ENCODE assay signal across 12 mouse cellular contexts in the genomic region with DNA sequence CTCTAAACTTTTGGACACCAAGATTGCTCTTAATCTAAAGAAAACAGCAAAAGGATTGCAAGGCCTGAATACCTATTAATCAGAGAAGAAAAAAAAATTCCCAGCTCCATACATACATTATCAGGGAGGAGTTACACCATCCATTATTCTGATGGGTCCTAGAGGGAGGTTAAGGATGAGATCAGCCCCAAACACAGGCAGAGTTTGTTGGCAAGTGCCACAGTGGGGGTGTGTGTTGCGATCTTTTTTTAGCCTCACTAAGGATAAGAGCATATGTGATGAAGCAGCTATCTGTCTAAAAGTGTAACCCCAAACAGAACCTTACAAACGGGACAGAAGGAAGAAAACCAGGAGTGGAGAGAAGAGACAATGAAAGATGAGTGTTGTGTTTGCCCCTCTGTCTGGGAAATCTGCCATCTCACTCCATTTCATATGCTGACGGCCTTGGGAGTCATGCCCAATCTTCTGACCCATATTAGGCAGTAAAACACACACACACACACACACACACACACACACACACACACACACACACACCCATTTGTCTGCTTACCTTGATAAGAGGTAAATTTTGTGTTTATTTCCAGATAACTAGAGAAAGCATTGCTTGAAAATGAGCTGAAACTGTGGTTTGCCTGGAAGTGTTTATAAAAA.
DNase-seq lines count a peak whose midpoint lies in the region; ATAC-seq and TF ChIP-seq lines count a peak whose summit lies in the region.
"Had no signal": no experiment of that assay in that cellular context is flagged by ENCODE, and none has a peak within 500 bp of the region (broad histone marks: within the 10 kb centered on the region; RNA-seq: fewer than 3 reads in every experiment).

No protein-coding gene starts in this region.

- H3K9me3 ChIP-seq in hindbrain, postnatal 0 days (ENCODE audit: low read length), result no peaks in the 10 kb centered on the region
- H3K9me3 ChIP-seq in hindbrain, embryonic 14.5 days (ENCODE audit: control insufficient read depth, low read length), result no peaks in the 10 kb centered on the region
- no peaks in the 10 kb centered on the region for H3K9me3 ChIP-seq in heart, embryonic 15.5 days (replicated peaks)
- no peaks in the 10 kb centered on the region for H3K9me3 ChIP-seq in forebrain, embryonic 16.5 days (ENCODE audit: control insufficient read depth, low read length)
- H3K9me3 ChIP-seq: limb, embryonic 13.5 days had no signal

- H3K36me3 ChIP-seq in hindbrain, postnatal 0 days (ENCODE audit: insufficient read depth, low read length), result no peaks in the 10 kb centered on the region
- no peaks in the 10 kb centered on the region for H3K36me3 ChIP-seq in hindbrain, embryonic 14.5 days (replicated peaks; ENCODE audit: control insufficient read depth, insufficient read depth)
- H3K36me3 ChIP-seq in heart, embryonic 15.5 days, result no peaks in the 10 kb centered on the region
- H3K36me3 ChIP-seq in kidney, adult 2 months (ENCODE audit: control insufficient read depth, insufficient read depth, low read length), result no peaks in the 10 kb centered on the region
- H3K36me3 ChIP-seq in forebrain, embryonic 16.5 days (ENCODE audit: control insufficient read depth, insufficient read depth), result no peaks in the 10 kb centered on the region
- H3K36me3 ChIP-seq: limb, embryonic 13.5 days had no signal

- no peak overlapping the region for H3K4me3 ChIP-seq in hindbrain, postnatal 0 days (ENCODE audit: low read length)
- H3K4me3 ChIP-seq in hindbrain, embryonic 14.5 days (replicated peaks; ENCODE audit: low read length), result no peak overlapping the region
- no peak overlapping the region for H3K4me3 ChIP-seq in heart, embryonic 15.5 days
- H3K4me3 ChIP-seq in kidney, adult 2 months (ENCODE audit: insufficient read depth, low read depth, low read length), result no peak overlapping the region
- no peak overlapping the region for H3K4me3 ChIP-seq in forebrain, embryonic 16.5 days (replicated peaks; ENCODE audit: low read length)
- H3K4me3 ChIP-seq: limb, embryonic 13.5 days had no signal

- no peaks in the 10 kb centered on the region for H3K27me3 ChIP-seq in hindbrain, postnatal 0 days (ENCODE audit: insufficient read depth, low read length)
- H3K27me3 ChIP-seq in hindbrain, embryonic 14.5 days (ENCODE audit: control insufficient read depth, insufficient read depth, low read length), result no peaks in the 10 kb centered on the region
- H3K27me3 ChIP-seq in heart, embryonic 15.5 days, result no peaks in the 10 kb centered on the region
- H3K27me3 ChIP-seq in kidney, adult 2 months (replicated peaks; ENCODE audit: control insufficient read depth, insufficient read depth, low read length), result no peaks in the 10 kb centered on the region
- no peaks in the 10 kb centered on the region for H3K27me3 ChIP-seq in forebrain, embryonic 16.5 days (replicated peaks; ENCODE audit: control insufficient read depth, insufficient read depth, low read length)
- H3K27me3 ChIP-seq: CH12.LX; limb, embryonic 13.5 days had no signal

- no peak for ATAC-seq in hindbrain, postnatal 0 days
- no peak for ATAC-seq in hindbrain, embryonic 14.5 days (ENCODE audit: low FRiP score)
- peak; percentile 80; the same call in 1 of the 2 replicates for ATAC-seq in heart, embryonic 15.5 days (replicated peaks; ENCODE audit: insufficient number of reproducible peaks, insufficient read depth, low FRiP score, low read depth)
- no peak for ATAC-seq in monocyte, adult 5-6 weeks (replicated peaks; ENCODE audit: insufficient number of reproducible peaks, low FRiP score, low TSS enrichment, poor library complexity, severe bottlenecking)
- no peak for ATAC-seq in forebrain, embryonic 16.5 days

- no peak overlapping the region for H3K9ac ChIP-seq in hindbrain, postnatal 0 days (replicated peaks; ENCODE audit: low read length)
- no peak overlapping the region for H3K9ac ChIP-seq in hindbrain, embryonic 14.5 days
- no peak overlapping the region for H3K9ac ChIP-seq in heart, embryonic 15.5 days
- H3K9ac ChIP-seq in forebrain, embryonic 16.5 days (replicated peaks; ENCODE audit: low read depth, low read length), result no peak overlapping the region
- H3K9ac ChIP-seq: limb, embryonic 13.5 days had no signal

- no peak overlapping the region for H3K27ac ChIP-seq in hindbrain, postnatal 0 days
- no peak overlapping the region for H3K27ac ChIP-seq in hindbrain, embryonic 14.5 days
- H3K27ac ChIP-seq in heart, embryonic 15.5 days, result peak overlapping the region; percentile 55
- H3K27ac ChIP-seq in kidney, adult 2 months (ENCODE audit: insufficient read depth, low read depth, low read length), result no peak overlapping the region
- H3K27ac ChIP-seq in forebrain, embryonic 16.5 days (ENCODE audit: low read length), result no peak overlapping the region
- H3K27ac ChIP-seq: limb, embryonic 13.5 days; macrophage had no signal

- WGBS in hindbrain, postnatal 0 days, result 53% methylated on average over 3 of the region's 3 CpGs
- 69% methylated on average over 3 of the region's 3 CpGs for WGBS in hindbrain, embryonic 14.5 days
- 25% methylated on average over 3 of the region's 3 CpGs for WGBS in heart, embryonic 15.5 days
- WGBS in kidney, adult 2 months, result 70% methylated on average over 3 of the region's 3 CpGs
- 55% methylated on average over 3 of the region's 3 CpGs for WGBS in forebrain, embryonic 16.5 days

- no peak overlapping the region for H3K4me2 ChIP-seq in hindbrain, postnatal 0 days (ENCODE audit: low read depth, low read length)
- H3K4me2 ChIP-seq in hindbrain, embryonic 14.5 days (replicated peaks), result no peak overlapping the region
- H3K4me2 ChIP-seq in heart, embryonic 15.5 days, result no peak overlapping the region
- H3K4me2 ChIP-seq in forebrain, embryonic 16.5 days (ENCODE audit: low read length), result no peak overlapping the region
- H3K4me2 ChIP-seq: limb, embryonic 13.5 days had no signal

- no peaks in the 10 kb centered on the region for H3K4me1 ChIP-seq in hindbrain, postnatal 0 days (ENCODE audit: insufficient read depth, low read length)
- no peaks in the 10 kb centered on the region for H3K4me1 ChIP-seq in hindbrain, embryonic 14.5 days (replicated peaks; ENCODE audit: control insufficient read depth, insufficient read depth, low read length)
- H3K4me1 ChIP-seq in heart, embryonic 15.5 days (replicated peaks), result peaks cover 17% of the 10 kb centered on the region
- H3K4me1 ChIP-seq in kidney, adult 2 months (ENCODE audit: control insufficient read depth, insufficient read depth, low read length), result no peaks in the 10 kb centered on the region
- 0 out of 2 replicates have a peak, but pooled peaks cover 3% of the 10 kb centered on the region for H3K4me1 ChIP-seq in forebrain, embryonic 16.5 days (replicated peaks; ENCODE audit: control insufficient read depth, insufficient read depth, low read length)
- H3K4me1 ChIP-seq: limb, embryonic 13.5 days had no signal

- TF ChIP-seq POLR2A in kidney, adult 2 months (IDR thresholded peaks at IDR 0.05; ENCODE audit: low read depth, low read length), result no peak

- TF ChIP-seq CTCF in hindbrain, postnatal 0 days (IDR thresholded peaks at IDR 0.05; ENCODE audit: low read depth), result no peak
- no peak for TF ChIP-seq CTCF in kidney, adult 2 months (conservative IDR thresholded peaks at IDR 0.05; ENCODE audit: insufficient read depth, insufficient read length, low read depth, low read length)

- DNase-seq in hindbrain, postnatal 0 days (ENCODE audit: low spot score), result peak; percentile 12
- no peak for DNase-seq in hindbrain, embryonic 14.5 days (ENCODE audit: low spot score)
- DNase-seq in 3T3-L1 (ENCODE audit: low read depth, low spot score) (peak; percentile 32), adipocyte (ENCODE audit: low spot score) (peak; percentile 22)
- DNase-seq in kidney, adult 2 months, result no peak
- DNase-seq: kidney, postnatal 10 days had no signal

Comparison
In these comparisons a context has a peak if more than half of its experiments do, and no peak if none do; other contexts are left out.
1. DNase-seq: peak in hindbrain, postnatal 0 days (single experiment), 3T3-L1 (single experiment) and adipocyte (single experiment); none in hindbrain, embryonic 14.5 days (single experiment) and kidney, adult 2 months (single experiment).